Mouse (Mus musculus) E14TG2a.4 (cell line): ENCODE results near the gene Col13a1.

Experiments used
- CTCF ChIP-seq: conservative IDR thresholded peaks from 2 replicates; pipeline ENCODE4 v1.5.1; 2014; ENCODE audit warnings: low read length
- NANOG ChIP-seq: IDR thresholded peaks from 2 replicates; pipeline ENCODE4 v1.6.1; 2014; ENCODE audit warnings: borderline replicate concordance, low read length, mixed read lengths

- no peak for TF ChIP-seq CTCF
- no peak for TF ChIP-seq NANOG
These were observed 152.7 kb downstream of the Col13a1 start for GRCm38 (mm10) chr10:61825979-61826752.
